Mouse (Mus musculus) mouse trophoblast stem cell (cell line): ENCODE results near the gene Rdh16f2.
"Not testable (repeated sequence)": the region's sequence is repeated elsewhere in the genome, so short reads cannot be mapped to it uniquely, and the experiment has no call there.

Experiments used
- in situ Hi-C, 2 experiments: fragments of 300-500 bp; cut with MseI, MboI; formaldehyde crosslinking; loops; 2 replicates in 1 of 2; 3 replicates in 1 of 2; pipeline ENCODE4 v1.15.1; 2025

Rdh16f2 gene

DNA sequence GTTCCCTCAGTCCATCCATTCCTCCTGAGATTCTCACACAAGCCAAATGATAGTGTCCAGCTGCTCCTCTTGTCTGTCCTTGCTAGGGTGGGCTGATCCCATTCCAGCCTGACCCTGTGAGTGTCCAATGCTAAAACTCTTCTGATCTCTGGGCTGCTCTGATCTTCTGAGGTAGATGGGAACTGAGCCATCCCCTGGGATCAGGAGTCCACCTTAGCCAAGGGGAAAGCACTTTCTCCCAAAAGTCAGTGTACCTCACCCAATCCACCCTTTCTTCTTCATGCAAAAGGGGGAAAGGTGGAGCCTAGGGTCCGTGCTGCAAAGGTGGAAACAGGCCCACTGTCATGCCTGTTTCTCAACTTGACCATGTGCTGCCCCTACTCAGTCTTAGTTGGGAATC lies 25.2 kb downstream of the Rdh16f2 start:
- in situ Hi-C loops, result no loop called here

- in situ Hi-C loops, result not testable (repeated sequence)
These were observed 27.1 kb downstream of the Rdh16f2 start for GRCm38 (mm10) chr10:127893163-127894022.

- in situ Hi-C loops, result no loop called here
These were observed 30.4 kb downstream of the Rdh16f2 start for GRCm38 (mm10) chr10:127896705-127897104.

GRCm38 (mm10) chr10:127897506-127897905 lies 31.2 kb downstream of the Rdh16f2 start:
- in situ Hi-C loops, result no loop called here

- in situ Hi-C loops, result no loop called here
These were observed 31.9 kb downstream of the Rdh16f2 start, which contains the start of gene Sdr9c7 for GRCm38 (mm10) chr10:127898218-127898617. Gene Sdr9c7, plus strand, starts transcription at chr10:127898518.

GRCm38 (mm10) chr10:127899783-127900182 lies 33.5 kb downstream of the Rdh16f2 start:
- in situ Hi-C loops, result no loop called here

DNA sequence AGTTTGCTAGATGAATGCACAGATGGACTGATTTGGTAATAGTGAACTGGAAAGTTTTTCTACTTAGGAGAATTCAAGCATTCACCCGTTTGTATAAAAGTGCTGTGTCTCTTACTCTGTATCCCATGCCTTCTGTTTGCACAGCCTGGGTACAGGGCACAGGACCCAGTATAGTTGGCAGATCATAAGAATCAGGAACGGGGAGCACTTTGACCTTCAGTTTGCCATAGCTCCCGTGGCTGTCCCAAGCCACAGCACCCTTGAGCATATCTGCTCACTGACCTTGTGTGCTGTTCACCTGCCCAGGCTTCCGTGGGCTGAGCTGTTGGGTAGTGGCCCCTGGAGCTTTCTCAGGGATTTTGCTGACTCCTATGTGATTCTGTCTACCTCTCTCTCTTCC lies 35.5 kb downstream of the Rdh16f2 start:
- in situ Hi-C loops, result no loop called here

- in situ Hi-C loops, result no loop called here
These were observed 36.8 kb downstream of the Rdh16f2 start for GRCm38 (mm10) chr10:127903116-127903515.

DNA sequence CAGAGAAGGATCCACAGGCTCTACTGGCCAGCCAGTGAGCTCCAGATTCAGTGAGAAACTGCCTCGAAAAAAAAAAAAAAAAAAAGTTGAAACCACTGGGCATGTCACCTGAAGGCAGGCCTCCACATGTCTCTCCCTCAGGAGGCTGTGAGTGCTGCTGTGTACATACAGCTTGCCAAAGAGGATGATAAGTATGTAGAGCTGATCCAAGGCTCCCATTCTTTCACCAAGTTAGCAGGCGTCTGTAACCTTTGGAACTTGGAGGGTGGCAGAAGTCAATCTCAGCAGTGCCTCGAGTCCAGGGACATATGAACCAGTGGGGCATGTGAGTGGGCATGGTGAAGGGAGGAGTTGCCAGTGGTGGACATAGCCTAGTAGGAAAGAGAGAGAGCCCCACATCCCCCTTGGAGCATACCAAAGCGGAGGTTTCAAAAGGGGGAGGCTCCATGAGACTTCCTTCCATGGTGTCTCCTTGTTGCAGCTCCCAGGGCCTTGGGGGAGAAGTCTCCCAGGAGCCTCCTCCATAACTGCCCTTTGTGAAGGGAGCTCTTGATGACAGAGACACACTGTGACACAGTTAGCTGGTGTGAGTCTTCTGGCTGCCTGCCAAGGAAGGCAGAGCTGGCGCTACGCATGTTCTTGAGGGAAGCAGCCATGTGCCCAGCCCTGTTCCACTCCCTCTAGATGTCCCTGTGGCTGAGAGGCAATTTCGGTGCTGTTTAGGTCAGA lies 38.6 kb downstream of the Rdh16f2 start:
- in situ Hi-C loops, result no loop called here

DNA sequence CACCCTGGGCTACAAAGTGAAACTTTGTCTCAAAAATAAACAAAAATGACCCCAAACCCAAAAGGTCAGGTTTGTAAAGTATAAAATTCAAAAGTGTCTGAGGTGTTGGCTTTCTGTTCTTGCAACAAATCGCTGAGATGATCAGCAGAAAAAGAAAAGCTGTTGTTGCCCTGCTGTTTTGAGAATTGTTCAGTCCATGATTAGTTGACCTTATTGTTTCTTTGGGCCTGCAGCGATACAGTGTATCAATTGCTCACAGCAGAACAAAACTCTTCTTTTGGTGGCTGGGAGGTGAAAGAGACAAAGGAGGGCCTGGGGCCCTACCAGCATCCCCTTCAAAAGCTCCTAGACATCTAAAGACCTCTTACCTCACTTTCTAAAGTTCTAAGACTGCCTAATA lies 39.9 kb downstream of the Rdh16f2 start:
- in situ Hi-C loops, result no loop called here

GRCm38 (mm10) chr10:127907386-127907951 lies 41.2 kb downstream of the Rdh16f2 start:
- in situ Hi-C loops, result no loop called here

GRCm38 (mm10) chr10:127915578-127915977 lies 49.3 kb downstream of the Rdh16f2 start:
- in situ Hi-C loops, result no loop called here

DNA sequence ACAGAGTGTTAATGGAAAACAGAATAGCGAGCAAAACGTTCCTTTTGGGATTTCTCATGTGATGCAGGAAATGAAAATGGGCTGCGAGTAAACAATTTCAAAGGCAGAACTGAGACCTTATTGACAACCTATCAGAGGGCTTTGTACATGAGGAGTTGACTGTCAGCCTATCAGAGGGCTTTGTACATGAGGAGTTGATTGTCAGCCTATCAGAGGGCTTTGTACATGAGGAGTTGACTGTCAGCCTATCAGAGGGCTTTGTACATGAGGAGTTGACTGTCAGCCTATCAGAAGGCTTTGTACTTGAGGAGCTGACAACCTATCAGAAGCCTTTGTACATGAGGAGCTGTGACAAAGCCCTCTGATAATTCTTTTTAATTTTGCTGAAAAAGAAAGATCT lies 50.9 kb downstream of the Rdh16f2 start:
- in situ Hi-C loops, result not testable (repeated sequence)

DNA sequence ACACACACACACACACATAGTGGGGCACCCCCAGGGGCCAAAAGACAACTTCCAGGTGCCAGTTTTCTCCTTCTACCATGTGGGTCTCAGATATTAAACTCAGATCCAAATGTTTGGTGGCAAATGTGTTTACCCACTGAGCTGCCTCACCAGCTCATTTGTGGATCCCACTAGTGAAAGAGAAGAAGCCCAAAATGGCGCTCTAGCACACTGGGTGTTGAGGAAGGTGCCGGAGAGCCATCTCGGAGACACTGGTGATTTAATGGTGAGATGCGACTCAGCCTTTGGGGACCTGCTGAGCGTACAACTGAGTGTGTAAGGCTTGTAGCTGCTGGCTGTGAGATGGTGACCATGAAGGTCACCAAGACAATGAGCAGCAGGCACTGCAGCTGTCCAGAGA lies 51.4 kb downstream of the Rdh16f2 start:
- in situ Hi-C loops, result no loop called here

DNA sequence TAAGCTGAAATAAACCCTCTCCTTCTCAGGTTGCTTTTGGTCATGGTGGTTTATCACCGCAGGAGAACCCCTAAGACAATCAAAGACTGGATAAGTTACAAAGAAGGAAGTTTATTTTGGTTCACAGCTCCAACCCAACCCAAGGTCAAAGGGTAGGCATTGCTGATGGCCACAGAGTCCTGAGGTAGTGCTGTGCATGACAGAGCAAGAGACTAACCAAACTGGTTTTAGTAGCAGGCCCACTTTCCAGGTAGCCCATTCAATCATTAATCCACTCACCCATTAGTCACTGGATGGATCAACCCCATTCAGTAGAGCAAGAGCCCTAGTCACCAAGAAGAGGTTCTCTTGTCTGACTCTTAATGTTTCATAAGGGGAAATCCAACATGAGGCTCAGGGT lies 56.0 kb downstream of the Rdh16f2 start:
- in situ Hi-C loops, result no loop called here

- in situ Hi-C loops, result no loop called here
These were observed 56.8 kb downstream of the Rdh16f2 start for GRCm38 (mm10) chr10:127923024-127923423.

GRCm38 (mm10) chr10:127924597-127925378 lies 58.5 kb downstream of the Rdh16f2 start:
- in situ Hi-C loops, result no loop called here
